ENCODE assay signal across 24 mouse cellular contexts in the genomic region with DNA sequence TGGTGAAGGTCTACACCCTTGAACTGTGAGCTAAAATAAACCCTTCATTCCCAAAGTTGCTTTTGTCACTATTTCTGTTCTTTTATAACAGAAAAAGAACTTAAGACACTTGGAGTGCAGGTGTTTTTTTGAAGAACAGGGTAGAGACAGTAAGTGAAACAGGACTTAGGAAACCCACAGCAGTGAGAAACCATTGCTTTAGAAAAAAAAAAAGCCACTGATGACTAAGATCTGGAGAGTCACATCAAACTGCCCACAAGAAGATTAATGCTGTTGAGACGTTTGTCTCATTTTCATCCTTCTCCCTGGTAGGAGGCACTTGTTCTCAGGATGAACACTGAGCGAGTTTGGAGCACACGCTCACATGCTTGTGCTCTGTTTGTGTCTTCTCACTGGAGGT. TPM values are rescaled to one million over a fixed set of nuclear protein-coding genes. Genes with fewer than 3 reads are reported as not detected.
A peak's percentile ranks its signal among the peaks of the same experiment; 100 is the strongest.
DNase-seq lines count a peak whose midpoint lies in the region.
"Had no signal": no experiment of that assay in that cellular context is flagged by ENCODE, and none has a peak within 500 bp of the region (broad histone marks: within the 10 kb centered on the region; RNA-seq: fewer than 3 reads in every experiment).

No protein-coding gene starts in this region.

- no peaks in the 10 kb centered on the region for H3K4me1 ChIP-seq in heart, embryonic 10.5 days
- H3K4me1 ChIP-seq: embryonic facial prominence, embryonic 10.5 days; embryonic facial prominence, embryonic 12.5 days; forebrain, embryonic 13.5 days; forebrain, embryonic 15.5 days had no signal

- no peak overlapping the region for H3K4me3 ChIP-seq in heart, embryonic 10.5 days
- H3K4me3 ChIP-seq: embryonic facial prominence, embryonic 10.5 days; embryonic facial prominence, embryonic 12.5 days; forebrain, embryonic 13.5 days; forebrain, embryonic 15.5 days had no signal

- H3K27ac ChIP-seq in heart, embryonic 10.5 days, result no peak overlapping the region
- H3K27ac ChIP-seq: embryonic facial prominence, embryonic 10.5 days; embryonic facial prominence, embryonic 12.5 days; forebrain, embryonic 13.5 days; forebrain, embryonic 15.5 days had no signal

- 79% methylated on average over 3 of the region's 3 CpGs for whole genome bisulfite sequencing in heart, embryonic 10.5 days

- no peaks in the 10 kb centered on the region for H3K27me3 ChIP-seq in heart, embryonic 10.5 days (ENCODE audit: insufficient read depth, poor library complexity, severe bottlenecking)
- H3K27me3 ChIP-seq: embryonic facial prominence, embryonic 12.5 days; forebrain, embryonic 13.5 days; forebrain, embryonic 15.5 days; Patski had no signal

- H3K9me3 ChIP-seq in heart, embryonic 10.5 days, result no peaks in the 10 kb centered on the region
- H3K9me3 ChIP-seq: embryonic facial prominence, embryonic 12.5 days; forebrain, embryonic 15.5 days; G1E had no signal

- DNase-seq in 416B (ENCODE audit: low read depth), result peak; percentile 50
- DNase-seq in CD4-positive helper T cell, adult 2 months (ENCODE audit: low read depth, low spot score), result peak; percentile 24
- peak; percentile 16 for DNase-seq in induced T-regulatory cell, adult 2 months (ENCODE audit: low read depth)
- no peak for DNase-seq in heart, embryonic 10.5 days (ENCODE audit: low spot score)
- DNase-seq in heart, adult 8-10 months (ENCODE audit: low spot score), result no peak
- DNase-seq: adrenal gland, adult 8-10 months; adrenal gland, postnatal 14 days; adrenal gland, postnatal 36 days; B cell, adult 2 months; cerebellum, adult 11-12 months; cerebellum, adult 2 months; cerebellum, adult 9-10 months; cerebellum, postnatal 10 days; cerebellum, postnatal 25 days; forebrain, postnatal 0 days had no signal

- H3K36me3 ChIP-seq in heart, embryonic 10.5 days, result no peaks in the 10 kb centered on the region
- H3K36me3 ChIP-seq: embryonic facial prominence, embryonic 10.5 days; embryonic facial prominence, embryonic 12.5 days; forebrain, embryonic 15.5 days; G1E had no signal

RNA-seq across cellular contexts. Expression of a gene that starts 14.8 kb away (rescaled TPM):
- not detected in 2 replicates for polyA plus RNA-seq in heart, embryonic 10.5 days (2016; fragmentation: Nextera tagmentation; extraction: Ambion mirVana)
- total RNA-seq in heart, adult 8-10 months (2022), result 1 to 10 TPM in 1 of 4 experiments, under 1 TPM in 3; 0.34 to 1.0 (median 0.56) TPM
- total RNA-seq: forebrain, postnatal 0 days had no signal
- polyA plus RNA-seq: activated CD4-positive, CD25-positive, alpha-beta regulatory T cell, adult 4 months; embryonic facial prominence, embryonic 10.5 days; embryonic facial prominence, embryonic 12.5 days; embryonic facial prominence, embryonic 14.5 days; forebrain, embryonic 11.5 days; forebrain, embryonic 13.5 days; forebrain, embryonic 15.5 days; forebrain, postnatal 0 days; G1E had no signal

RNA-seq across cellular contexts. Expression of a gene that starts 31.0 kb away (rescaled TPM):
- polyA plus RNA-seq in heart, embryonic 10.5 days (2016; fragmentation: Nextera tagmentation; extraction: Ambion mirVana), result 45.9 and 52.2 TPM in 2 replicates
- total RNA-seq in heart, adult 8-10 months (2022), result 1 to 10 TPM; 5.3 to 8.1 (median 6.9) TPM
- total RNA-seq: G1E had no signal
- polyA plus RNA-seq: G1E had no signal

Comparison
In these comparisons a context has a peak if more than half of its experiments do, and no peak if none do; other contexts are left out.
1. DNase-seq: peak in 416B (single experiment), CD4-positive helper T cell, adult 2 months (single experiment) and induced T-regulatory cell, adult 2 months (single experiment); none in heart, embryonic 10.5 days (single experiment) and heart, adult 8-10 months (single experiment).